Mouse (Mus musculus): ENCODE data around the gene Med31.

The Med31 gene

DNA sequence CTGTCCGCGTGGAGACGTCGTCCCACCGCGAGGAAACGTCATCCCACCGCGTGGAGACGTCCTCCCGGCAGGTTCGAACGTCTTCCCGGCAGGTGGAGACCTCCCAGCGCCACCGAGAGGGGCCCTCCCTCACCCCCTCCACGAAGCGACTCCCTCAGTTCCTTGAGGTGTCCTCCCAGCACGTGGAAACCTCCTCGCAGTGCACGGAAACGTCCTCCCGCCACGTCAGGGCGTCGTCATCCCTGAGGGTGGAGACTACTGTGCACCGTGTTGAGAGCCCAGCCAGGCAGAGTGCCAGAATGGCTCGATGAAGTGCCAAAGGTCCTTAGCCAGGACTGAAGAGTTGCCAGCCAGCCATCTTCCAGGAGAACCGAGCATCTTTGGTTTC lies at the start of gene Med31:
Gene Med31, minus strand, starts transcription at position 183 of the 388 bp plus-strand sequence.
- peak; percentile 75 for DNase-seq (ENCODE audit: low spot score)

DNA sequence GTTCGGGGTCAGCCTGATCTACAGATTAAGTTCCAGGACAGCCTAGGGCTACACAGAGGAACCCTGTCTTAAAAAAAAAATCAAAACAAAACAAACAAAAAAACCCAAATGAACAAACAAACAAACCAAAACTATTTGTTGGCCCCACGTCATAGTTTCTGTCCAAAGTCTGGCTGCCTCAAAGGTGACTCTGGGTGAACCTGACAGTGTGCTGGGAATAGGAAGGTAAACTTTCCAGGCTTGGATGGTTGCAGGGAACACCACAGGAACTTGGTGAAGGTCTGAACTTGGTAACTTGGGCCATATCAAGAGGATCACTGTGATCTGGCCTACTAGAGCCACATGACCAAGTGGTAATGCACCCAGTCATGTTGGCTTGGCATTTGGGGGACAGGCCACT lies 41.0 kb upstream of the Med31 start:
- DNase-seq (ENCODE audit: low spot score), result no peak

DNA sequence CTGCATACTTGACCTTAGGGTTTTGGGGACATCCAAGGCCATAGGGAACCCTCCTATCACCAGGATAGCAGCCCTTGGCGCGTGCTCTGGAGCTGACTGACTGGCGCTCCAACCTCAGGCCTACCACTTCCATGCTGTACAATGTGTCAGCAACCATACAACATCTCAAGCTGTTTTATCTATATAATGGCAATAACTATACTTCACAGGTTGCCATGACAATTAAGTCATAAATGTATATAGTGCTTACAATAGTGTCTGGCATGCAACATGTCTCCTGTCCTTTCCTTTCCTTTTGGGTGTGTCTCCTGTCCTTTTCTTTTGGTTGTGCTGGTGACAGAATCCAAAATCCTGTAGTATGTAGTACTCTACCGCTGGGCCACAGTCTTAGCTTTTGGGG lies 40.2 kb upstream of the Med31 start:
- DNase-seq (ENCODE audit: low spot score), result no peak

DNA sequence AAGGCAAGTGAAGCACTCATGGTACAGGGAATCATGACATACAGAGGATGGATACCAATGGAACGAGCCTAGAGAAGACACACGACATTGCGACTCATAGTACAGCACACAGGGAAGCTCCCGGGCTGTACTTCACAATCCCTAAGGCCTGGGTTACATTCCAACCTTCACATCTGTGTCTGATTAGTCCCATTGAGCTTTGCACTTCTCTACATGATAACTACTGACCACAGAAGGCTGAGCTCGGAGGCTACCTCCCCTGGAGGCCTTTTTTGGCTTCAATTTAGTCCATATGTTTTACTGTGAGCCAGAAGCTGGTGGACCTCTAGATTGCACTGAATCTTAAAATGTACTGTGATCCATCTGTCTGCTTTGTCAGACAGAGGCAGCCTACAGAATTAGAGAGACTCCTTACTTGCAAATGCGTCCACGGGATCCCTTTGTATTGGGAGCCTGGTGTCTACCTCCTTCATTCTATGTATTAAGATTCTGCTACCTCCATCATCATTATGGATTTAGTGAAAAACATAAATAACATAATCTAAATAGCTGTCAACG lies 29.9 kb upstream of the Med31 start:
- DNase-seq (ENCODE audit: low spot score), result peak; percentile 39

DNA sequence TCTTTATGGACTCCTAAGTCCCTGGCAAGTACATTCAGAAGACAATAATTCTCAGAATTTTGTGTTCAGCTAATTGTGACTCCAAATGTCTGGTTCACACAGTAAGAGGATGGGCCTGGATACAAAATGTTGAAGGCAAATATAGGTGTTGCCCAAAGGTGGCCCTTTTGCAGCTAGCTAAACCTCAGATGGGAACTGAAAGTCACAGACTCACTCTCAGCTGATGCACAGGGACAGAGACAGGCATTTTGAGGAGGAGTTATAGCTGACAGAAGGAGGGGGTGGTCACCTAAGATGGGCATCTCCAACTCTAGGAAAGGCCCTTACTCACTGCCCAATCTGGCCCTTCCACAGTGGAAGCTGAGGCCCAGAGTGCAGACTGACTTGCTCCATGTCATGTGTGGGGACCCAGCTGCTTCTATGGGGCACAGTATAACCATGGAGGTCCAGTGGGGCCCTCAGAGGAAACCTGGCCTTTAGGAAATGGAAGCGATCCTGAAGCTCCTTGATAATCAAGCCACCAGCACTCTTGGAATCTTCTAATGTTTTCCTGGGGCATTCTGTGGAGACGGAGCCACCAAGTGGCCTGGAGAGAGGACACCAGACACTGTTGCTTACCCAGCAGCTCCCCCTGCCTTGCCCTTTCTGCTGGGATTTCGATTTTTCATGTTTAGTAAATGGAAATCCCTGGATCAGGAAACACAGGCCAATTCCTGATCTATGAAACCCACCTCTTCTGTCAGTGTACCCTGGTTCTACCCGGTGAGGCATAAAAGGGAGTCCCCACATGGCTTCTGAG lies 24.9 kb upstream of the Med31 start:
- DNase-seq (ENCODE audit: low spot score), result no peak

DNA sequence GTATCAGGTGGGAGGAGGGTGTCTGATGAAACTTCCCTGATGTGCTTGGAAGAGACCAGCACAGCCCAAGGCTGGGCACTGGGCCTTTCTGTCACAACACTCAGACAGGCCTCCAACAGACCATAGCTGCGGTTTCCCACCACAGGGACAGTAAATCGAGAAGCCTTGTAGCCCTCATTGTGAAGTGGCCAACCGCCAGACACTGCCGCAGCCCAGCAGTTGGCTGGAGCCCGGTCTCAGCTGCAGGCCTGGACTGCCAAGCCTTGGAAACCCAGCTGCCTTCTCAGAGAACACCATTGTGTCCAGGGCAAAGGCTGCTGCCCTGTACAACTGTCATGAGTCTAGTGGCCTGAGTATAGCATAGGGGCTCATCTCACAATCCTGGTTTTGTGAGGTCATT lies 18.6 kb upstream of the Med31 start:
- DNase-seq (ENCODE audit: low spot score), result no peak

DNA sequence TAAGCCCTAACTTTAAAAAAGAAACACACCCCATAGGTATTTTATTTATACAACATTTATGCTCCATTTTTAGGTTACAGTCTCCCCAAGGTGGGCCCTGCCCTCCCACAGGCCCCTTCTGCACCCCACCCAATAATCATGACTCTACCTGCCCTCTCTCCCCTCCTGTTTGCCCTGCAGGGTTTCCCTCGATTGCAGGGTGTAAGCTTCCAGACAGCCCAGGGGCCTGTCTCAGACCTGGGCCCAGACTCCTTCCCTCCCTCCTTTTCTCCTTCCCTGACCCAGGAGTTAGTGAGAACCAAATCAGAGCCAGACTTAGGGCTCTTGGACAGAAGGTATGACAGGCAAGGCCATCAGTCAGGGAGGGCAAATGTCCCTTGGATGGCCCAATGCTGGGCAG lies 17.6 kb upstream of the Med31 start:
- no peak for DNase-seq (ENCODE audit: low spot score)

DNA sequence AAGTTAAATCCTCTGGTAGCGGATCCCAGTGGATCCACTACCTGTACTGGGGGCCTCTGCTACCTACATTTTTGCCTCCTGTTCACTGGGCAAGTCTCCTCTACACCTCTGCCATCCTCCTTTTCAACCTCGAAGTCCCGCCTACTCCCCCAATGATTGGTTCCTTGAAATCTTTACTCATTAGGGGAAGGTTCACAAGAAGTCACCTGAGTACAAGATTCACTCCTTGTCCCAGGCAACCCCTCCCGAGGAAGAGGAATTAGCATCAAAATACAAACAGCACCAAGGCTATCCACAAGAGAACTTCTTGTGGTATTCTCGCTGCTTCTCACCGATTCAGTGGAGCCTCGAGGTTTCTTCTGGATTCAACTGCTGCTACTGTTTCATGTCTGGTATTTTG lies 16.7 kb upstream of the Med31 start:
- DNase-seq (ENCODE audit: low spot score), result no peak

DNA sequence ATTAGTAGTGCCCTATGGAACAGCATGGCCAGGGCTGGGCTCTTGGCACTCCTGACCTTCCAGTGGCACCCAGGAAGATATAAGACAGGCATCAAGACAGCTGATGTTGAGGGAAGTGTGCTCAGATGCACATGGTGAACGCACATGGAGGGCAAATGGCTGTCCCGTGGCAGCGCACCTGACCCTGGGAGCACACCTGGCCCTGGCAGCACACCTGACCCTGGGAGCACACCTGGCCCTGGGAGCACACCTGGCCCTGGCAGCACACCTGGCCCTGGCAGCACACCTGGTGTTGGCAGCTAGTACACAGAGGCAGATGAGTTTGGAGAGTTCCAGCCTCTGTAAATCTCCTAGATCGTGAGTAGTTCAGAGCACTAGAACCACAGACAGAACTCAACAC lies 13.1 kb upstream of the Med31 start:
- no peak for DNase-seq (ENCODE audit: low spot score)

DNA sequence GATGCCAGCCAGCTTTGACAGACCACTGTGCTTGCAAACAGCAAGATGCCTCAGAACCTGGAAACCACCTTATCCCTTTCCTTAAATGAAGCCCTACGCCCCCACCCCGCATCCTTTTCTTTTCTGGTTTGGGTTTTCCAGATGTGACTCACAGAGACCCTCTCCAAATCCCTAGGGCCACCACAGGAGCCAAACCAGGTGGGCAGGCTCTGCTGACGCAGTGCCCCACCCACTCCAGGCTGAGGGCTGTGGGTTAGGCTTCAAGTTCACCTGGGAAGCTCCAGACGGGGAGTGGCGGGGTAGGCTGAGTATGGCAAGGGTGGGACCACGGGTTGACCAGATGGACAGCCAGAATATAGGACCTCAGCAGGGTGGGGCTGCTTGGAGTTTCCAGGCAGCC lies 11.5 kb upstream of the Med31 start:
- no peak for DNase-seq (ENCODE audit: low spot score)

DNA sequence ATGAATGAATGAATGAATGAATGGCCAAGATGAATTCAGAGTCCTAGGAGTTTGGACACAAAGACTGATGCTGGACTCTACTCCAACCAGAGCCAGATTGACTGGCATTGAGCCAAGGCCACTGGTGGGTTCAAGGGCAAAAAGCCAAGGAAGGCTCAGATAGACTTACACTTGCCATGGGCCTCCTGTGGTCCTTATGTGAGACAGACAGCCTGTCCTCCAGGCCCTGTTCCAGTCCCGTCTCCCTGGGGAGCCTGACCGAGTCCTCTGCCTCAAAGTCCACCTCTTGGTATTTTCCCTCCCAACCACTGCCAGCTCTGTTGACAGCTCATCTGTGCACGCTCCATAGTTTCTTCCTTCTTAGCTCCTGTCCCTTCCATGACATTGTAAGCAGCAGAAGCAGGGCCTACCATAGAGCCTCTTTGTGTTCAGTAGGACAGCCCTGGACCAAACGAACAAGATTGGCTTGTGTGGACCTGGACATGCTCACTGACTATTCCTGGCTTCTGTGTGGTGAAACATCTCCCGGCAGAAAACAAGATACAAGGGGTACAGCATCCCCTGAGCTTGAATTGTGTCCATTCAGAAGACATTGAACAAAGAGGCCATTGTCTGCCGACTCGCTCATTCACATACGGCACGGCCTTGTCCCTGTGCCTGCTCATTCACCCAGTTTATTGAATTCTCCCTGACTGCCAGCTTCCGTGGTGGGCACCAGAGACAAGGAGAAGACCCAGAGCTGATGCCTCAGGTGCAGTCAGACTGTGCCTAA lies 10.8 kb upstream of the Med31 start:
- no peak for DNase-seq (ENCODE audit: low spot score)

DNA sequence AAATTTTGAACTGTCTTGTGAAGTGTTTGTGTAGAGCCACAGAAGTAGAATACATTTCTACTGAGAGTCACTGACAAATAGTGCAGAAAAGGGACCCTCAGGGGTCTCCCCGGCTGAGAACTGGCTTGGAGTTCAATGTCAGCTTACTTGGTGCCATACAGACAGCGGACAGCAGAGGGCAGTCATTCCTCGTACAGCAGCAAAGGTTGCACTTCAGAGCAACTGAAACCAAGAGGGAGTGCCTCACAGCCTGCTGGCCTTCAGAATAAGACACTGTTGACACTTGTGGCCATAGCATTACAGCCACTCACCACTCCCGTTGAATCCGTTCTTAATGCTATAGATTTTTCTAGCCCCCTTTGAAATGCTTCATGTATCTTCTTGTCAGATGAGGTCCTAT lies 9.5 kb upstream of the Med31 start:
- DNase-seq (ENCODE audit: low spot score), result peak; percentile 90

DNA sequence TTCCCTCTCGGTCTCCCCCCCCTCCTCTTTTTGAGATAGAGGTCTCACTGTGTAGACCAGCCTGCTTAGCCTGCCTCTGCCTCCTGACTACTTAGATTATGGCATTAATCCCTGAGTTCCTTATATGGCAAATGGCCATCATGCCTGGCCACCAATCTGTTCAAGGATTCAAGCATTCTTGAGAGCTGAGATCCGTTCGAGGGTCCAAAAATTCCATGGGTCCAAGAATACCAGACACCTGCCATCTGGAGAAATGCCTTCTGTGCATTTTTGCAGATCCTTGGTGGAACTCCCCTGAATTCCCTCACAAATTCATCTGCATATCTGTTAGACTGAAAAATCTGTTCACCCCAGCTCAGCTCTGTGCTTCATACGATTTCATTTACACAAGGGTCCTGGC lies 8.0 kb upstream of the Med31 start:
- DNase-seq (ENCODE audit: low spot score), result no peak

DNA sequence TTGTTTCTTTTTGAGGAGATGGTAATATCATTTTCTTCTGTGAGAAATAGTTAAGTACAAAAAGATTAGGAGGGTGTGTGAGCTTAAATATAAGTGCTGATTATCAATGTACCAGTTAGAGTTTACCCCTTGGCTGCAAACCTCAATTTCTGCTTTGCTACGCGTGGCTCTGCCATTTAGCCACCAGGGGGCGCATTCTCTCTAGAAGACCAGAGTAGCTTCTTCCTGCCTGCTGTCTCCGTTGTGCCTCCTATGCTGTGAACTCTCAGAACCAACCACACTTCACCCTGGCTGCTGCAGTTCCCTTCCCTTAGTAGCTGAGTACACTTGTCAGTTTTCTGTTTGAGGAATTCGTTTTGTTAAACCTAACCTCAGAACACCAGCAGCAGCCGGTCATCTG lies 5.9 kb upstream of the Med31 start:
- DNase-seq (ENCODE audit: low spot score), result peak; percentile 85

DNA sequence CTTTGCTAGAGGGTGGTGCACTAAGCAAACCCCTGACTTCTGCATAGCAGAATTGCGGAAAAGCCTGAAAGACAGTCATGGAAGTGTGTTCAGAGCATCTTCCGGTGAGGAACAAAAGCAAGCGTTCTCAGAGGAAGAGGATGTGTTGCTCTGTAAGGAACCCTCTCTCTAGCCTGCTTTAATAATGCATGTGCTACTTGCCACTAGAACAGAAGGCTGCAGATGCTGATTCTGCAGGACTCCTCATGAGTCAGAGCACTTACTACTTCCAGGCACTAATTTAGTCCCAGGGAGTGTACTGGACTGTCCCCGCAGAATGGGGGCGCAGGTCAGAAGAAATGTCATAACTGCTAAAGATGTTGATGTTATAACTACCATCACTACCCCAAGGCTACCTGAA lies 1.7 kb upstream of the Med31 start:
- DNase-seq (ENCODE audit: low spot score), result no peak

DNA sequence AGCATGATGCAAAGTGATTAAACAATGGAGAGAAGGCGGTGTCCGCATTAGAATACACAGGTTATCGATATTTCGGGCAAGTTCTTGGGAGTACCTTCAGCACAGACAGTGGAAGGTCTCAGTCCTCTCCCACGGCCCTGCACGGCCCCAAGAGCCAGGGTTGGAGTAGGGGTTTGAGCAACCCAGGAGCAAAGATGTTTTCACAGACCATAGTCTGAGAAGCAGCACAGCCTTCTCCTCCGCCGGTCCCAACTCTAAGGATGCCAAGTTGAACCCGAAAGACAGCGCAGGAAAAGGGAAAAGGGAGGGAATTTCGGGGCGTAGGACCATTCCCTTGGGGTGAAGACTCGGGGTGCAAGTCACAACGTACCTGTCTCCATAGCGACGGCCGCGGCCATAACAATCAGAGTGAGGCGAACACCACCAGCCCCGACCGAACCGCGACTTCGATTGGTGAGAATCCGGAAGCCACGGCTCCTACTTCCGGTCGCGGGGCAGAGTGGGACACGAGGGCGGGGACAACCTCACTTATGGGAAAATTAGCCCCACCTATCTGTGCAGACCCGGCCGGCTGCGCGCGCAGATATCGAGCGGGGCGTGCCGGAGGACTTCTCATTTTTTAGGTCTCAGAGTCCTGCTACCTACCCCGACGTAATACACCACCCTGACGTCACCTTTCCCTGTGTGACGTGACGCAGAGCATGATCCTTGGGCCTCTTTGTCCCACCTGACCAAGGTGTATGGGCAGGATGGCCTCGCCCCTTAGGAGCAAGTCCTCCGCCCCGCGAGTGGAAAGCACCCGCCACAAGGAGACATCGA lies 592 bp downstream of the Med31 start:
- DNase-seq (ENCODE audit: low spot score), result peak; percentile 98

DNA sequence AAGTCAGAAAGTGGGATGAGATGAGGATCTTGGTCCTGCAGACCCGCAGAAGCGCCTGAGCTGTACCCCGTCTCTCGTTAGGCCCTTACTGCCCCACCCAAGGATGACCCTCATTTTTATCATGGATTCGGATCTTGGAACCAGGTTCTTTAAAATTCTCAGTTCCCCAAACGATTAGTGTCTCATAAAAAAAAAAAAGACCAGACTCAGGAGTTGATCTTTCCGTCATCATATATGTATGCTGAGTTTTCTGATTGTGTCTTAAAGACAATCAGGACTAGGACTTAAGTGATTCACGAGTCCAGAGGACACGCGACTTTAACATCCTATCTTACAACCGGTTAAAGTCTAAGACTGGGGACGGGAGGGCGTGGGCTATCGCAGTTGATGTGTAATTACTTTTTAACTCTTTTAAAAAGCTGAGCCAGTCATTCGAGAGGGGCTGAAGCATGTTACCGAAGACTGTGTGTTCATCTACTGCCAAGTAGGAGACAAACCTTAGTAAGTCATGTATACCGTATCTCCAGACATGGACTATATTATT lies 7.5 kb downstream of the Med31 start:
- no peak for DNase-seq (ENCODE audit: low spot score)

DNA sequence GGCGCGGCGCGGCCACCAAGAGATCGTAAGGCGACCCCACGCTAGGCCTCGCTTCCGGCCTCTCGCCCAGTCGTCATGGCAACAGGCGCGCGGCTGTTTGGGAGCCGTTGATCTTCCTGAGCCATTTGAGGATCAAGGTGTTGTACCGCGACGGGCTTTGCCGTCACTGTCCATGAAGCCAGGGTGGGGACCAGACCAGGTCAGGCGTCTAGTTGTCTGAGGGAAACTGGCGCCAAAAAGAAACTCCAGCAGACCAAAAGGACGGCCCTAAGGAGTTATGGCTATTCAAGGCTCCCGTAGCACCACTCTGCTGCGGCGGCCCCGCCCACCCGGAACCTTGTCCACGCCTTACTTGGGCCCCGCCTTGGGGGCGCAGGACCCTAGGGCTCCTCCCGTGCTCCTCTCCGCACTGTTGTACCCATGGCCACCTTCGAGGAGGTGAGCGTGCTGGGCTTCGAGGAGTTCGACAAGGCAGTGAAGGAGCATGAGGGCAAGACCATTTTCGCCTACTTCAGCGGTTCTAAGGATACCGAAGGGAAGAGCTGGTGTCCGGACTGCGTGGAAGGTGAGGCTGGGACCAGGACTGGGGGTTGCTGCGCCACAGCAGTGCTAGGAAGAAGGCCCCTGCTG lies 8.1 kb downstream of the Med31 start, which contains the start of the genes 4933427D14Rik and Txndc17:
Gene 4933427D14Rik, minus strand, starts transcription at position 256 of the 630 bp plus-strand sequence.
Gene Txndc17, plus strand, starts transcription at position 344 of the 630 bp plus-strand sequence.
- peak; percentile 93 for DNase-seq (ENCODE audit: low spot score)

DNA sequence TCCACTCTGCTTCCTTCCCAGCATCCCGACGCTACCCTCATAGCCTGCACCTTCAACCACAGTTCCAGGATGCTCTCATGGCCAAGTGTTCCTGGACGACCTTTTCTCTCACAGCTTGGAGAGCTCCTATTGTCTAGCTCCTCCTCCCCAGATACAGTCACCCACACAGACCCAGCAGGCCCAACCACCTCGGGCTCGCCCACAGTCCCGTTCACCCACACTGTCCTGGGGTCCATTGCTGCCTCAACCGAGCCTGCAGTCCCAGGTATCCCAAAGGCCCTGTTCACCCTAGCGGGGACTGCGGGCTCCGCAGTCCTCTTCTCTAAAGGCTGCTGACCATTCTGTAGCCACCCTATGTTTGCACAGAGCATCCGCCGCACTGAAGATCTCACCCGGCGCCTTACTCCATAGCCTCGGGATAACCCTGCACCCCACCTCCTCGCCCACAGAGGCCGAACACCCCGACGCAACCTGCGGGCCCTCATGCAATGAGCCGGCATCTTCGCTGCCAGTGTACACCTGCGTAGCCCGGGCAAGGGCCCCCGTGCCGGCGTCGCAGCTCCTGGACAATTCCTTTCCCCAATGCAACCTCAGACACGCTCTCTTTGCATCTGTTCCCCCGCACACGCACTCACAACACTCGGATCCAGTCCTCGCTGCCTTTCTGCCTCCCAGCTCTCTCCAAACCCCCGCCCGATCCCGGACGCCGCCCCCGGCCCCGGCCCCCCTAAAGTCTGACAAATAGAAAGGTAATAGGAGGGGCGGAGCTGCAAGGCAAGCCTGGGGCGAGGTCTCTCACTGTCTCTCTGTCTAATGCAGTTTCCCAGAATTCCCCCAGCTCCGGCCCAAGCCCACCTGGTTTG lies 8.8 kb downstream of the Med31 start, which contains the start of gene Gm43951:
Gene Gm43951, minus strand, starts transcription at position 500 of the 863 bp plus-strand sequence.
- peak; percentile 43 for DNase-seq (ENCODE audit: low spot score)

DNA sequence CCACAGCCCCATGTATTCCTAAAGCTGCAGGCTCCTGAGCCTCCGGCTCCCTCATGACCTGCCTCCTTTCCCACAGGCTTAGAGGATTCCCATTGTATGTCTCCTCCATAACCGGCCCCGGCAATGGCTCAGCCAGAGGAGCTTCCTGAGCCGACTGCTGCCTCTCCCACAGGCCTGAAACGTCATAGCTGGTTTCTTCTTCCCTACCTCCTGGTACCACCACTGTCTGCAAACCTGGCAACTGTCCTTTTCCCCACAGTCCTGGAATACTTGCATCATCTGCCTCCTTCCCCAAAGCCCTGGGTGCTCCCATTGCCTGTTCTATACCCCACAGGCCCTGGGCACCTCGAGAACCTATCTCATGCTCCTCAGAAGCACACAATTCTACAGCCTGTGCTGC lies 10.1 kb downstream of the Med31 start:
- no peak for DNase-seq (ENCODE audit: low spot score)

Data from embryo, embryonic 10 days (tissue).